Mouse (Mus musculus): ENCODE results near the gene St3gal3.

DNA sequence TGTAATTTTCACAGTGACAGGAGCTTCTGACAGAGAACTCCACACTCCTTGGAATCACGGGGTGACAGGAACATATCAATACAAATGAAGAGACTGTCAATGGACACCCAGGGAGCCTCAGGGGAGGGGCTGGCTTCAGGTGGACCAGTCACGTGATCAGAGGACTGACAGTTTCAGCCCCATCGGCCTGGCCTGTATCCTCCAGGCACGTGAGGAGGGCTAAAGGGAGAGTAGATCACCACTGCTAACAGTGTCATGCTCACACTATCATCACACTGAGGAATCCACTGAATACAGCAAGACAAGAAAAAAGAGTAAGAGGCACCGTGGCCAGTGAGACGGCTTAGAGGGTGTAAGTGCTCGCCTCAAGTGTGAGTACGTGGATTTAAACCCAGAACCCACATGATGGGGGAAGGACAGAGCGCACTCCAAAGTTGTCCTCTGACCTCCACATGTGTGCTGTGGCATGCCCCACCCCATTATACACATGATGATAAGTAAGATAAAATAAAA, 124.0 kb downstream of the St3gal3 start:
- TF ChIP-seq CTCF (IDR thresholded peaks at IDR 0.05; ENCODE audit: low read depth, low read length): no peak
- no peak for TF ChIP-seq GATA2 (IDR thresholded peaks at IDR 0.05; ENCODE audit: borderline replicate concordance, low read depth, low read length)

Measured in G1E (cell line).